Mouse (Mus musculus) hematopoietic stem cell, adult 5-6 weeks (primary cell): ENCODE results near the gene Sbf1. TPM values are rescaled to one million over a fixed set of nuclear protein-coding genes. Genes with fewer than 3 reads are reported as not detected.

Experiments
- total RNA-seq: library from RNA; stranded (forward); fragments of 172-1452, 232-1000 nt; gene quantifications from 2 replicates; pipeline ENCODE4 v1.2.3, GENCODE M21; 2017

The Sbf1 gene
- total RNA-seq, 1 experiment from 2014 or later, result 76.7 TPM

Other genes starting within 250 kb of the Sbf1 start
- gene Trabd, start 240.2 kb downstream of the Sbf1 start, total RNA-seq, result 22.6 and 33.2 TPM in 2 replicates
- 18.0 and 20.2 TPM in 2 replicates for gene Selenoo, start 226.2 kb downstream of the Sbf1 start, total RNA-seq
- gene Tubgcp6, start 192.2 kb downstream of the Sbf1 start, total RNA-seq, result 18.2 and 24.1 TPM in 2 replicates
- gene Hdac10, start 186.6 kb downstream of the Sbf1 start, total RNA-seq, result 17.0 and 22.7 TPM in 2 replicates
- gene Mapk12, start 174.6 kb downstream of the Sbf1 start, total RNA-seq, result 5.7 and 8.7 TPM in 2 replicates
- gene Mapk11, start 165.7 kb downstream of the Sbf1 start, total RNA-seq, result 1.6 and 2.4 TPM in 2 replicates
- 13.9 and 23.7 TPM in 2 replicates for gene Plxnb2, start 134.5 kb downstream of the Sbf1 start, total RNA-seq
- 3.9 and 4.8 TPM in 2 replicates for gene Dennd6b, start 118.8 kb downstream of the Sbf1 start, total RNA-seq
- 29.1 and 53.6 TPM in 2 replicates for gene Ppp6r2, start 103.8 kb downstream of the Sbf1 start, total RNA-seq
- gene Adm2, start 7.4 kb upstream of the Sbf1 start, total RNA-seq, result not detected in 2 replicates
- gene Miox, start 19.1 kb upstream of the Sbf1 start, total RNA-seq, result not detected in 2 replicates
- gene Lmf2, start 40.3 kb upstream of the Sbf1 start, total RNA-seq, result 15.7 and 17.2 TPM in 2 replicates
- 102 and 104 TPM in 2 replicates for gene Ncaph2, start 40.4 kb upstream of the Sbf1 start, total RNA-seq
- 19.7 and 26.6 TPM in 2 replicates for gene Sco2, start 58.5 kb upstream of the Sbf1 start, total RNA-seq
- gene Tymp, start 61.7 kb upstream of the Sbf1 start, total RNA-seq, result not detected in 2 replicates
- gene Odf3b, start 64.0 kb upstream of the Sbf1 start, total RNA-seq, result 11.7 and 21.6 TPM in 2 replicates
- gene Klhdc7b, start 69.6 kb upstream of the Sbf1 start, total RNA-seq, result 0.10 and 0.38 TPM in 2 replicates
- not detected in 2 replicates for gene Syce3, start 95.2 kb upstream of the Sbf1 start, total RNA-seq
- 1.3 TPM in 1 of 2 replicates, not detected in the other for gene Cpt1b, start 110.6 kb upstream of the Sbf1 start, total RNA-seq
- 4.9 and 13.3 TPM in 2 replicates for gene C730034F03Rik, start 114.3 kb upstream of the Sbf1 start, total RNA-seq
- not detected in 2 replicates for gene Gm44502, start 114.4 kb upstream of the Sbf1 start, total RNA-seq
- 29.7 and 32.6 TPM in 2 replicates for gene Chkb, start 114.6 kb upstream of the Sbf1 start, total RNA-seq
- not detected in 2 replicates for gene Mapk8ip2, start 138.6 kb upstream of the Sbf1 start, total RNA-seq
- gene Arsa, start 162.1 kb upstream of the Sbf1 start, total RNA-seq, result 7.1 and 11.3 TPM in 2 replicates
- gene Shank3, start 184.3 kb upstream of the Sbf1 start, total RNA-seq, result 4.5 and 12.2 TPM in 2 replicates